Mouse (Mus musculus): ENCODE results near the gene Olfr382.
"Not testable (repeated sequence)": the region's sequence is repeated elsewhere in the genome, so short reads cannot be mapped to it uniquely, and the experiment has no call there.

Olfr382 gene

GRCm38 (mm10) chr11:73517097-73517496 is at the start of gene Olfr382:
Gene Olfr382, minus strand, starts transcription at chr11:73517197.
- DNase-seq (ENCODE audit: low read depth): no peak

- DNase-seq (ENCODE audit: low read depth): not testable (repeated sequence)
Observed at GRCm38 (mm10) chr11:73528971-73529370, 12.0 kb upstream of the Olfr382 start.

- DNase-seq (ENCODE audit: low read depth): no peak
Observed at GRCm38 (mm10) chr11:73491503-73491902, 25.5 kb downstream of the Olfr382 start, which contains the start of gene Olfr381. Gene Olfr381, minus strand, starts transcription at chr11:73491603.

Data from c-Kit-positive CD71-negative TER-119-negative erythroid progenitor cells, embryonic 14.5 days (primary cell).